Mouse (Mus musculus): ENCODE results near the gene Sall4.

- TF ChIP-seq CTCF (IDR thresholded peaks at IDR 0.05; ENCODE audit: low read depth, low read length) (no peak), GATA1 (IDR thresholded peaks at IDR 0.05; ENCODE audit: borderline replicate concordance, low read length) (no peak), TAL1 (conservative IDR thresholded peaks at IDR 0.05; ENCODE audit: low read depth, low read length) (no peak)
These were observed 39.7 kb downstream of the Sall4 start for GRCm38 (mm10) chr2:168728045-168728444.

Measured in G1E (cell line).